Mouse (Mus musculus) adipocyte (in vitro differentiated cells): ENCODE data around the gene Engase.

Experiments used
- DNase-seq: peaks from one replicate; pipeline ENCODE4 v3.0.0-alpha.2; 2016; ENCODE audit warnings: low spot score

Gene Engase

GRCm38 (mm10) chr11:118530313-118530712 is 53.7 kb downstream of the Engase start:
- no peak for DNase-seq

GRCm38 (mm10) chr11:118534382-118535092 is 57.9 kb downstream of the Engase start:
- DNase-seq: no peak

GRCm38 (mm10) chr11:118538008-118538407 is 61.4 kb downstream of the Engase start:
- no peak for DNase-seq
